Mouse (Mus musculus) layer of hippocampus, adult 8-10 months (tissue): ENCODE results near the gene Tgif2. TPM values are rescaled to one million over a fixed set of nuclear protein-coding genes. Genes with fewer than 3 reads are reported as not detected.
"Not testable (repeated sequence)": the region's sequence is repeated elsewhere in the genome, so short reads cannot be mapped to it uniquely, and the experiment has no call there.

ENCODE experiments used
- DNase-seq, 2 experiments: peaks; one replicate each; pipeline ENCODE4 v3.0.0; 2022; ENCODE audit warnings: low spot score in 2 of 2
- total RNA-seq, 4 experiments: library from RNA; stranded (reverse); gene quantifications; 2 replicates each; pipeline ENCODE4 v1.2.4; 2022

Tgif2 gene
- total RNA-seq, 4 experiments from 2014 or later = 0.66 to 2.6 (median 0.82) TPM

- no peak for DNase-seq
These were observed 34.4 kb downstream of the Tgif2 start for GRCm38 (mm10) chr2:156874047-156874759.

GRCm38 (mm10) chr2:156874760-156875510 lies 35.1 kb downstream of the Tgif2 start:
- no peak for DNase-seq

- no peak for DNase-seq
These were observed 37.9 kb downstream of the Tgif2 start for GRCm38 (mm10) chr2:156877726-156878125.

- no peak for DNase-seq
These were observed 39.7 kb downstream of the Tgif2 start for GRCm38 (mm10) chr2:156879541-156879940.

GRCm38 (mm10) chr2:156882431-156883001 lies 42.7 kb downstream of the Tgif2 start:
- no peak for DNase-seq

- no peak for DNase-seq
These were observed 44.8 kb downstream of the Tgif2 start for GRCm38 (mm10) chr2:156884396-156885211.

- DNase-seq = not testable (repeated sequence)
These were observed 45.9 kb downstream of the Tgif2 start for GRCm38 (mm10) chr2:156885666-156886065.

- DNase-seq = no peak
These were observed 46.4 kb downstream of the Tgif2 start for GRCm38 (mm10) chr2:156886084-156886631.

GRCm38 (mm10) chr2:156887017-156887416 lies 47.2 kb downstream of the Tgif2 start, which contains the start of gene Sla2:
Sla2 (minus strand) TSS chr2:156887192.
- no peak for DNase-seq

GRCm38 (mm10) chr2:156888490-156888889 lies 48.7 kb downstream of the Tgif2 start:
- DNase-seq = no peak

- DNase-seq = no peak
These were observed 52.4 kb downstream of the Tgif2 start for GRCm38 (mm10) chr2:156892240-156892639.

GRCm38 (mm10) chr2:156892821-156893220 lies 53.0 kb downstream of the Tgif2 start:
- DNase-seq = no peak

- no peak for DNase-seq
These were observed 54.9 kb downstream of the Tgif2 start for GRCm38 (mm10) chr2:156894496-156895265.

- no peak for DNase-seq
These were observed 56.6 kb downstream of the Tgif2 start for GRCm38 (mm10) chr2:156896384-156896914.

- DNase-seq = peak in 1 of 2 experiments; percentile 36
These were observed 57.2 kb downstream of the Tgif2 start for GRCm38 (mm10) chr2:156897034-156897433.

- no peak for DNase-seq
These were observed 58.6 kb downstream of the Tgif2 start for GRCm38 (mm10) chr2:156898374-156898773.

GRCm38 (mm10) chr2:156899184-156899583 lies 59.4 kb downstream of the Tgif2 start:
- no peak for DNase-seq

- no peak for DNase-seq
These were observed 61.5 kb downstream of the Tgif2 start for GRCm38 (mm10) chr2:156901344-156901743.

- DNase-seq = no peak
These were observed 62.1 kb downstream of the Tgif2 start for GRCm38 (mm10) chr2:156901883-156902282.

GRCm38 (mm10) chr2:156902411-156902810 lies 62.6 kb downstream of the Tgif2 start:
- not testable (repeated sequence) for DNase-seq
